Mouse (Mus musculus) frontal cortex, postnatal 25 days (tissue): ENCODE measurements around the gene Klhl36.
"Not testable (repeated sequence)": the region's sequence is repeated elsewhere in the genome, so short reads cannot be mapped to it uniquely, and the experiment has no call there.

ENCODE experiments used
- DNase-seq, 2 experiments: peaks; one replicate each; pipeline ENCODE4 v3.0.0; 2022; ENCODE audit warnings: low spot score in 2 of 2

Klhl36 gene

DNA sequence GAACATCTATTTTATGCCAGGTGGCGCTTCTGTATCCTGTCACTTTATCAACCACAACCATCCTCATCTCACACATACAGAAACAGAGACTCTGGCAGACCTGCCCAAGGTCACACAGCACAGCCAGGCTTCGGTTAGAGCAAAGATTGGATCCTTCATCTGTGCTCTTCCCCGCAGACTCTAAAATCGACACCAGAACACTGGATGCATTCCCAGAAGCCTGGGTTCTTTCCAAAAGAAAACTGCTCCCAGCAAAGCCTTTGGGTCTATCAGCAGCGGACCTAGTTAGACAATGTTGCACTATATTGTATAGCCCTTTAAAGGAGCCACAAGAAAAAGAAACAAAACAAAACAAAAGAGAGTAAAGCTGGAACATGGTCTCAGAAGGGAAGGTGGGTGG lies 26.8 kb upstream of the Klhl36 start:
- no peak for DNase-seq

DNA sequence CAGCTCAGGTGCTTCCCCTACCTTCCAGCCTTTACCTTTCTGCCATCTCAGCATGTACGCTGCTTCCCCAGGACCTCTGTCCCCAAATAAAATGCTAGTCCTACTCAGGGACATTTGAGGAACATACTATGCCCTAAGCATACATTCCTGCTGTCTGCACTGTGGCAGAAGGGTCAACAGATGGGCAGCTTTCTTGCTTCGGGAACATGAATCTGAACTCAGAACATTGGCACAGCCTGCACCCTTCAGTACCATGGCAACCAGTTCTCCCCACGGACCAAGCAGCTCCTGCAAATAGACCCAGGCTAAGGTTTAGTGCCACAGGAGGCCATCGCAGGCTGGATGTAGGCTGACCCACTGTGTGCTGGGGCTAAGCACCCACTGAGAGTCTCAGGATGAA lies 25.2 kb upstream of the Klhl36 start:
- DNase-seq: no peak

DNA sequence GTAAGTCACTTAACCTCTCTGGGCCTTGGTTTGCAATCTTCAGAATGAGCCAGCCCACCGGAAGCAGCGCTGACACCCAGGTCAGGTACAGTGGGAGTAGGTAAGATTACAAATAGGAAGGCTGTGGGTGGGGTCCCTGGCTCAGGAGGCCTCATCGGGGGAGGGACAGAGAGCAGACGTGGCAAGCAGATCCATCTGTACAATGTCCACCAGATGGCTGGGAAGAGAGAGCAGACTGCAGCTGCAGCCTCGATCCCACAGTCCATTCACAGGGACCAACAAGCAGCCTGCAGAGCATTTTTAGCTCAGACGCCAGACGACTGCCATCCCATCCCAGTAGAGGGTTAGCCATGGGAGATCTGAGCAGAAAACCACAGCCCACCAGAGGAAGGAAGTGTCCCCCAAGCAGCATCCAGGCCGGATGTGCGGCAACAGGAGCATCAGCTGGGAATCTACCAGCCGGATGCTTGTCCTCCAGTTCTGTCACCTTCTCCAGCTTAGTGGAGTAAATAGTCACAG lies 24.5 kb upstream of the Klhl36 start:
- no peak for DNase-seq

DNA sequence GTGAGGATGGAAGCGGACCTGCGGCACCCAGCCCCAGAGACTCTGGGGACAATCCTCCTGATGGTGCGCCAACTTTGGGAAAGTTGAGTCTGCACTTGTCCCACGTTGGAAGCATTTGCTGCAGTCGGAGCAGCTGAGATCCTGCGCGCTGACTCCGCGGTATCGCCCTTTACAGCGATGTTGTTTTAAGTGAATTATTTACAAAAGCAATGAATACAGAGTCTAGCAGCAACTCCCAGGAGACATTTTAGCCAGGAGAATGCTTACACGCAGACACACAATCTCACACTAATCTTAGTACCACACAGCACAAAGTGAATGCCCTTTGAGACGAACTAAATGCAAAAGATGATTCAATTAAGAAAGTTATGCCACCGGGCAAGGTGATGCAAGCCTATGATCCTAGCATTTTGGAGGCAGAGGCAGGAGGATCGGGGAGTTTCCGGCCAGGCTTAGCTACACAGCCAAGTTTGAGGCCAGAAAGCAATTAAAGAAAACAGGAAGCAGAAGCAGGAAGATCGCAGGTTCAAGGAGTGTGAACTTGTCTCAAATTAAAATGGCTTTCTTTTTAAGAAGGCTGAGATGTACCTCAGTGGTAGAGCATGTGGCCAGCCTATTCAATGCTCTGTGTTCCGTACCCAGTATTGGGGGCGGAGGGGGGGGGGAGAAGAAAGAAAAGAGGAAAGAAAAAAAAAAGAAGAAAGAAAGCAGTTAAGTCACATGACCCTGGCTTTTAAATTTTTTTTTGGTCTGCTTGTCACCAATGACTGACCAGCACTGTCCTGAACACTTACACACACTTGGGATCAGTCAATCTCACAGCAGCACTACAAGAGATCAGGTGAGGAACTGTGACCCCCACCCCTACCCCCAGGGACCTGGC lies 23.7 kb upstream of the Klhl36 start:
- DNase-seq: no peak

DNA sequence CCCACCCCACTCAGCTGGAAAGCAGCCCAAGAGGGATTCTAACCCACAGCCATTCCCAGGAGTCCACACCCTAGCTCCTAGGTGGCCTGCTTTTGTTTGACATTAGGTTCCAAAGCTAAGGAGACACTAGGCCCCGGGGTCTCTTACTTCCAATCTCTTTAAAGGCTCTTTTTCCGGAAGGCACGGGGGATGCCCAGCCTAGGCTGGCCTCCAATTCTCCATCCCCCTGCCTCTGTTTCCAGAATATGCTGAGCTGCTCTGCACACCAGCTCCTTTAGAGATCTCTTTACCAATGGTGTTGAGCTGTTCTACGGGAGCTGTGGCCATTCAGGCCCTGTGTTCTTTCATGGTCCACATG lies 23.1 kb upstream of the Klhl36 start:
- DNase-seq: no peak

DNA sequence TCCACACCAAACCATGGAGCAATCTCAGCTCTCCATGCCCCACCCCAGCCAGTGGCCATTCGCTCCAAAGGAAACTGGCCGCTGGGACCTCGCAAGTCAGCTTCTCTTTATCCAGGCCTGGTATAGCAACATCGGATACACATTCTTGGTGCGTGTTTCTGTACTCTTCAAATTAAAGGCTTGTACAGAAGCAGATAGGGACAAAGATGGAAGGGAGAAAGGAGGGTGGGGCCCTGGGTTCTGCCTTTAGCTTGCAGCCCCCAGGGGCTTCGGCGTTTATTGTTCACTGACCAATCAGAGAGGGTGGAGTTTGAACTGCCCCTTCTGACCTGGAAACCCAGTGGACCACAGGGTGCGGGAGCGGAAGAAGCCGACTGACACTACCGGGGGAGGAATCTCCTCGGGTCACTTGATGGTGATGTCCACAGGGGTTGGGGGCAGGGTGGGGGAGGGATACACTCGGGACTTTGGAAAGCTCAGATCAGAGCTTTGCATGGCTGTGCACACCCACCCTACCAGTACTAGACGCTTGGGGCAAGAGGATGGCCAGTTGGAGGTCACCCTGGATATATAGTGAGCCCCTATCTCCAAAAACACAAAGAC lies 22.5 kb upstream of the Klhl36 start:
- no peak for DNase-seq

DNA sequence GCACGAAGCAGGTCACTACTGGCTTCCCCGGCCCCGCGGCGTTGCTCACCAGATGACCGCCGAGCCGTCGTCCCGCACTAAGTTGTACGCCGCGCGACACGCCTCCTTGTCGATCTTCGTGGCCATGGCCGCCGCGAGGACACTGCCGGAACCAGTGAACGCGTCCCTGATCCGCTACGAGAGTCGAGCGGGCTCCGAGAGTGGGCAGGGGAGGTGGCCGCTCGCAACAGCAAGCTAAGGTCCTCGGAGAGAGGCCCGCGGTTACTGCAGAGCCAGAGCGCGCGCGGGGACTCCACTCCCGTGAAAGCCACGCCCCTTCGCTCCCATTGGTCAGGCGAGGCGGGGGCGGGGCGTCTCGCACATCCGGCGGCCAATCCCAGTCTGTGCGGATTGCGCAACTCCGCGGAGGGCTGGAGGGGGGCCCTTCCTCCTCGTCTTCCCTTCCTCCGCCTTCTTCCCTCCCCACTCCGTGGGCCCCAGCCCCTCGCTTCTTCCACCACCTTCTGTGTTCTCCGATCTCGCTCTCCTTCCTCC lies 21.7 kb upstream of the Klhl36 start, which contains the start of gene Cotl1:
Gene Cotl1 (minus strand): TSS at position 270 of the 534 bp plus-strand sequence.
- peak; percentile 95 for DNase-seq

DNA sequence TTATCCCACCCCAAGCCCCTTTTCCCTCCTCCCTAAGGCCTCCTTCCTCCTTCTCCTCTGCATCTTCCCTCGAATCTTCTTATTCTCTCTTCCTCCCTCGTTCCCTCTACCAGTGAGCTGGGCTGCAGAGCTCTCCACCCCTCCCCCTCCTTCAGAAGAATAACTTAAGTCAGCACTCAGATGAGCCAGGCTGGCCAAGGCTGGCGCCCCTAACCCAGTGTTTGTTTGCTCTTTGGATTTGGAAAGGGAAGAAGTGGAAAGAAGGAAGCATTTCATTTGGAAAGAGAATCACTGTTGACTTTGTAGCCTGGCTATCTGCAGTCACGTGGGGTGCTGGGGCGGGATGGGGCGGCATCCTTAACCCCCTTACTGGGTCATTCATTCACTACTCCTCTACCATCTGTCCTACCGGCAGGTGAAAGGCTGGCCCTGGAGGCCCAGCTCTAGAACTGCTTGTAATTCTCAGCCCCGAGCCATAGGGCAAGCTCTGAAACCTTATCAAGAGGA lies 21.1 kb upstream of the Klhl36 start:
- DNase-seq: no peak

DNA sequence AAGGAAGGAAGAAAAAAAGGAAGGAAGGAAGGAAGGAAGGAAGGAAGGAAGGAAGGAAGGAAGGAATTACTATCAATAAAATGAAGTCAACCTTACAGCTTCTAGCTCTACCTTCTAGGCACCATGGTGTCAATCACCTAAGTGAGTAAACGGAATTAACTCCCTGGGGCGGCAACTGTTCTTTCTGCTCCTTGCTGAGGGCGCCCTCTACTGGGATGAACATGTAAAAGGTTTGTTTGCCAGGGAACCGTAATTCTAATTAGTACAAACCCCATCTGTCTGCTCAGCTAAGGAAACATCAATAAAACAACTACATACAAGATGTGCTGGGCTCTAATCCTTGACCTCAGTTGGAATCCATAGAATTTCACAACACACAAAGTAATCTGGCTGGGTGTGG lies 18.6 kb upstream of the Klhl36 start:
- DNase-seq: peak in 1 of 2 experiments; percentile 74

DNA sequence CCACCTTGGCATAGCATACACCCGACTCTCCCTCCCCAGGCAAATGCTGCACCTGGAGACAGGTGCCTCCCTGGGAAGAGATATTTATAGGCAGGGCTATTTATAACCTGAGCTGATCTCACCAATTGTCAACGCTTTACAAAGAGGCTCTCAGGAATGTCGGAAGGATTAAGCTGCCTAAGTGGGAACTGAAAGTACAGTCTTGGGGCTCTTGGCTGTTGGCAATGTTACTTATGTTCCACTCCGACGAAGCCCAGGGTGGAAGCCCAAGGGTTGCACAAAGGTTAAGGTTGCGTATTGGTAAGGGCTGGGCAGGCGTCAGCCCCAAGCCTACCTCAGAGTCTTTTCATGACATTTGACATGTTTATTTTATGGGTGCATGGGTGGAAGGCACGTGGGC lies 17.5 kb upstream of the Klhl36 start:
- DNase-seq: no peak

DNA sequence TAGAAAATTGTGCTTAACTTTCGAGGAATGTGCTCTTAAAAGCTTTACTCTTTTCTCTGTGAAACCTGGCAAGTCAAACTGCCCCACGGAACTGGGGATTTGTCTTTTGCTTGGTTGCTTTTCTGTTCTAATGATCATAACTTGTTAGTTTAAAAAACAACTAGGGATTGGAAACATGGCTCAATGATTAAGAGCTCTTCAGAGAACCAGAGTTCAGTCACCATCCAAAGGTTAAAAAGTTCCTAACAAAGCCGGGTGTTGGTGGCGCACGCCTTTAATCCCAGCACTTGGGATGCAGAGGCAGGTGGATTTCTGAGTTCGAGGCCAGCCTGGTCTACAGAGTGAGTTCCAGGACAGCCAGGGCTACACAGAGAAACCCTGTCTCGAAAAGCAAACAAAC lies 16.3 kb upstream of the Klhl36 start:
- not testable (repeated sequence) for DNase-seq

DNA sequence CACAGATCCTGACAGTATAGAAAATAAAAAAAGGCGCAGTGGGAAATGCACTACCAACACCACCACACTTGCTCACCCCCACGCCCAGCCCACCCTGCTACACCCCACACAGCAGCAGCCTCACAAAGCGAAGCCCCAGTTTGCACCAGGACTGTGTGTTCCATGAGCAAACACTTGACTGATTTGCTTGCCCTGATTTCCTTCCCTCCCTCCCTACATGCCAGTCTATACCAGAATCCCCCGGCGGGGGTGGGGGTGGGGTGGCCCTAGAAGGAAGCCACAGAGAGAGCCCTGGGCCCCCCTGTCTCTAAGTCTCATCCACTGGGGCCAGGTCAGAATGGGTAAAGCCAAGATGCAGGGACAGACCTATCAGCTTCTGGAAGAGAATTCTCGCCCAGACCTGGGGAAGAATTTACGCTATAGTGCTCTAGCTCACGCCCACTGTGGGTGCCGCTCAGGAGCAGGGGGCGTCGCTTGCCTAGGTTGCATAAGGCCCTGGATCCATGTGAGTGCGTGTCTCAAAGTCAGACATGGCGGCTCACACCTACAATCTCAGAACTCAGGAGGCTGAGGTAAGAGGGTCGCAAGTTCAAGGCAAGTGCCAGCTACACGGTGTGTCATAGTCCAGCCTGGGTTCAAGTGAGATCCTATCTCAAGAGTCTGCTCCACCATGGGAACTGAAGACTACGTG lies 14.7 kb upstream of the Klhl36 start:
- no peak for DNase-seq

DNA sequence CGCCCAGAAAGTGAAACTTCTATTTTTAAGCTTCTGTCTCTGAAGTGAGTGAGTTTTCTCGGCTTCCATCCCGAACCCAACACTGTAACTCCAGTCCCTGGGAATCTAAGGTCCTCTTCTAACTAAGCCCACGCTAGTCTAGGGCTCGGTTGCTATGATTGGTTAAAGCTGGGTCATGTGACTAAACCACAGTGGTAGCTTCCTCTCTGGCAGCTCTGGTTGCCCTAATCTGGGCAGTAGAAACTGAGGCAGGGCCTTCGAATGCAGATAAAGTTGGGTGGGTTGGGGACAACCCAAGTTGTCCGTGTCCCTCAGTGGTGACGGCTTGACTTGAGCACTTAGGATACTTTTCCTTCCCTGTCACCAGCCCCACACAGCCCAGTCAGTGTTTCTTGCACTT lies 8.5 kb upstream of the Klhl36 start:
- DNase-seq: no peak

DNA sequence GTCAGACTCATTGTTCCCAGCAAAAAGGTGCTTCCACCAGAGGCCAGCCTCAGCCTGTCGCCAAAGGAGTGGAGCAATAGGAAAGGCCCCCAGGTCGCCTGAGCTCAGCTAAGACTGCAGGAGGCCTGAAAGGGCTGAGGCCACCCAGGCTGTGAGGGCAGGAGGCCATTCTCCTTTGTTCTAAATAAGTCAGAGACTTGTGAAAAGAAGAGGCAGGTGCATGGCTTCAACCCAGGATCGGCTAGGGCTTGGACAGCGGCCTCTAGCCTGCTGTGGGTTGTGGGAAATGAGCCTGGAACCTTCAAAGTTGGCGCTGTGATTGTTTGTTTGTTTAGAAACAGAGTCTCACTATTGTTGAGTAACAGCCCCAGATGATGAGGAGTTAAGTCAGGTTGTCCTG lies 8.0 kb upstream of the Klhl36 start:
- DNase-seq: no peak

DNA sequence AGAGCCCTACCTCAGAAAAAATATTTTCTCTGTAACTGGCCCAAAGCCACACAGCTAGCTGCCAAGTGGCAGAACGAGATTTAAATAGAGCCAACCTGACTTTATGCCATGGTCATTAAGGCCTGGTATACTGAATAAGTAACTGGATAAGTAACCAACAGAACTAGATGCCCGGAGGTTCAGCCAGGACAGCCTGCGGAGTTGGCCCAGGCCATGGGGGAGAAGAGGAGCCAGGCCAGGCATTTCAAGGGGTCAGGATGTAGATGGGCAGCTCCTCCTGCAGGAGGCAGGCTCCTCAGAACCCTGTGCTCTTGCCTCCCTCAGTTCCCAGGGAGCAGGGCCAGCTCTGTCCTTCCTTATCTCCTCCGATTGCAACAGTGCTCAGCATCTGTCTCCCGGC lies 6.4 kb upstream of the Klhl36 start:
- no peak for DNase-seq

DNA sequence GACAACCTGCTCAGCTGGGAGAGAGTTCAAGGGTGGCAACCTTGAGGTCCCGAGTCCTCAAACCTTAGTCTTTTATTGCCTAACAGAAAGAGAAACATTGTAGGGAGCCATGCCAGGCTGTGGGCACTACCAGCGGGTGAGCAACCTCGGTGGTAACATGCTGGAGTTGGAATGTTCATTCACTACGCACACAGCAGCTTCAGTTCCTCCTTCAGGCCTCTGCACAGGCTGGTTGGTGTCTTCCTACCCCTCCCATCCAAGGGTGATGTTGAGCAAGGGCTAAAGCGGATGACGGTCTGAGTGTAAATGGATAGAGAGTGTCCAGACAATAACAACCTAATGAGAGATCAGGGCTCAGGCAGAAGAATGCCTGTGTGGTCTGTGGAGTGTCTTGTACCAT lies 4.3 kb upstream of the Klhl36 start:
- DNase-seq: no peak

DNA sequence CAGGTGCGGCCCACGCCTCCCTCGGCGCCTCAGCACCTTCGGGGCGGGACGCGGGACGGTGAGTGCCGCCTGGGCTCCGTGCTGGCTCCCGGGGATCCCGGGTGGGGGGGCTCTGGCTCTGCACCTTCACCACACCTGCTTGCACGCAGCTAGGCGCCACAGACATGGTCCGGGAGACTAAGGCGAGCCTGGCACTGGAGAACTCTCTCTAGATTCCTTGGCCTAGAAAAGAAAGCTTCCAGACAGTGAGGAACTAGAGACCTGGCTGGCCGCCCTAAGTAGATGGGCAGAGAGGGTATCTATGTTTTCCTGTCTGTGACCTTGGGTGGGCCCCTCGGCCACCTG lies 296 bp downstream of the Klhl36 start:
- no peak for DNase-seq

DNA sequence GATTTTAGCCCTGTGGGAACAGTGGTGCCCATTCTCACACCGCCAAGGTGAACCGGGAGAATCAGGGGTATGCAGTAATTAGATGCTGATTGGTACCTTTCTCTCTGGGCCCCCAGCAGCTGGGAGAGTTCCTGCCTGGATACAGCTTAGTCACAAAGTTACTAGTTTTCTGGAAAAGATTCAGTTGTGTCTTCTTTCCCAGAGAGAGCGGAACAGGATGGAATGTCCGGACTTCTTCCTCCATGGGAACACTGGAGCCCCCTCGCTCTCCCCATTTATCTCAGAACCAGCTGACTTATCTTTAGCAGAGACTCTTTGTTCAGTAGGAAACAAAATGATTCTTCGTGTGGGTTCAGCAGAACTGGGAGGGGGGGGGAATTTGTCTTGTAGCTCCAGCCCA lies 683 bp downstream of the Klhl36 start:
- peak in 1 of 2 experiments; percentile 6 for DNase-seq

DNA sequence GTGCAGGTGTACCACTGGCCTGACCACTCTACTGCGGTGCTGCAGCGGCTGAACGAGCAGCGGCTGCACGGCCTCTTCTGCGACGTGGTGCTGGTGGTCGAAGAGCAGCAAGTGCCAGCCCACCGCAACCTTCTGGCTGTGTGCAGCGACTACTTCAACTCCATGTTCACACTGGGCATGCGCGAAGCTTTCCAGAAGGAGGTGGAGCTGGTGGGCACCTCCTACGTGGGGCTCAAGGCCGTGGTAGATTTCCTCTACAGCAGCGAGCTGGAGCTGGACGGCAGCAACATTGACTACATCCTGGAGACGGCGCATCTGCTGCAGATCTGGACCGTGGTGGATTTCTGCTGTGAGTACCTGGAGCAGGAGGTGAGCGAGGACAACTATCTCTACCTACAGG lies 7.5 kb downstream of the Klhl36 start:
- DNase-seq: no peak

DNA sequence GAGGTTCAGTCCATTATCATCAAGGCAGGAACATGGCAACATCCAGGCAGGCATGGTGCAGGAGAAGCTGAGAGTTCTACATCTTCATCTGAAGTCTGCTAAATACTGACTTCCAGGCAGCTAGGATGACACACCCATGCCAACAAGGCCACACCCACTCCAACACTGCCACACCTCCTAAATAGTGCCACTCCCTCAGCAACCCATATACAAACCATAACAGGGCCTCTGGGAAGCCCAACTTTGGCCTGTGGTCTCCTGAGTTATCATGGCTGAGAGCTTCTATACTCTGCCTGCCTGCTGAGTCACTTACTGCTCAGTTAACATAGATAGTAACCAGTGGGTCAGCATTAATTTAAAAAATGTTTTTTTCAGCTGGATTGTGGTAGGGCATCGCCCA lies 11.1 kb downstream of the Klhl36 start:
- no peak for DNase-seq

DNA sequence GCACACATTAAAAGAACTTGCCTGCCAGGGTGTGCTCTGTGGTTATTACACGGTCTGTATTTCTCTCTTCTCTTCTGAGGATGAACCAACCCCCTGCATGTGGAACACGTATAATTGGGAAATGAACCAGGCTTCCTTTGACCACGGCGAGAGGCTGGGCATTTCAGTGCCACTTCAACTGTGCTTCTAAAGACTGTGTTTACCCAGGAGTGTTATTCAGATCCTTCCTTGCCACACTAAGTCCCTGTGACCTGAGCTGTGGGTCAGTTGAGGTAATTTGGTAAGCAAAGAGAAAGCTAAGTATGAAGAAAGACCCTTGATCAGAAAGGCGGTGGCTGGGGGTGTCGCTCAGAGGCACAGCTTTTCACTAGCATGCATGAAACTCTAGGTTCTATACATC lies 19.2 kb downstream of the Klhl36 start:
- no peak for DNase-seq

DNA sequence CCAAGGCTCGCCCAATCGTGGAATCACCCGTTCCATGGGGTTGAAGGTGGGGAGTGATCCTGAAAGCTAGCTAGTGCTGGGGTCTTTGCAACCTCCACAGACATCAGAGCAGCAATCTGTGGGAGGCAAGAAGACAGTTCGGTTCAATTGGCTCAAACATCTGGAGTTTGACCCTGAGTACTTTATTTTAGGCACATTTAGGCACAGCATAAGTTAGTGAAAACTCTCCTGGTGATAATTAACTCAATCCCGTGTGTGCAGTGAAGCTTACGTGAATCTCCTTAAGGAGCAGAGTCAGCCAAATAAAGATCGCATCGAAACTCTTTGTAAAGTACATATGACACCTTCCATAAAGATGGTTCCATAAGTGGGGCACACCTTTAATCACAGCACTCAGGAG lies 19.9 kb downstream of the Klhl36 start:
- no peak for DNase-seq
